Mouse (Mus musculus): ENCODE results near the gene Rec114. TPM values are rescaled to one million over a fixed set of nuclear protein-coding genes. Genes with fewer than 3 reads are reported as not detected.

Rec114 gene
- polyA plus RNA-seq, 1 experiment = not detected

GRCm38 (mm10) chr9:58720167-58720566 is 23.6 kb downstream of the Rec114 start:
- no peak for DNase-seq (ENCODE audit: low read depth, low spot score)
- WGBS = 83% methylated on average over 4 of the region's 4 CpGs

DNA sequence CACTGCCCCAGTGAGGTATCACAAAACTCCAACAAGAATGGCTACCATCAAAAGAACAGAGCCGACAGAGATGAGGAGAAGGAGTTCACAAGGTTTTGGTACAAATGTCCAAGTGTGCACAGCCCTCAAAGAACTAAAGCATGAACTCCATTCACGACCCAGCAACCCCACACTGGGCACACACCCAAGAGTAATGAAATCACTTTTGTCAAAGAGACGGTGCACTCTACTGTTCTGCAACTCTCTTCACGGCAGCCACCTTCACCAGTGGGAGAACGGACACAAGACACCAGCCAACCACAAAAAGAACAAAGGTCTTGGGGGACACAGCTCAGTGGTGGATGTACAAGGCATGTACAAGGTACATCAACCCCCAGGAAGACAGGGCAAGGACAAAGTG is 24.3 kb downstream of the Rec114 start:
- DNase-seq (ENCODE audit: low read depth, low spot score) = no peak
- WGBS = 33% methylated on average over 5 of the region's 5 CpGs

DNA sequence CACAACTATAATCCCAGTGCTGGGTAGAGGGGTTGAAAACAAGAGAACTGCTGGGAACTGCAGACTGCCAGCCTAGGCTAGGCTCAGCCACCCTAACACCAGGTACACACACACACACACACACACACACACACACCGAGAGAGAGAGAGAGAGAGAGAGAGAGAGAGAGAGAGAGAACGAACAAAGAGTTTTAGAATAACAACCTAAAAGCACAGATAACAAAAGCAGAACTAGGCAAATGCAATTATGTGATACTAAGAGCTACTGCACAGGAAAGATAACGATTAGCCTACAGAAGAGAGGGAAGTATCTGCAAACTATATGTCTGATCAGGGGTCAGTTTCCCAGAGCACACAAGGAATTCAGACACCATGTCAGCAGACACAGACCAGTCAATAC is 24.8 kb downstream of the Rec114 start:
- DNase-seq (ENCODE audit: low read depth, low spot score) = no peak
- WGBS = 55% methylated on average over 3 of the region's 3 CpGs

GRCm38 (mm10) chr9:58716886-58717285 is 26.9 kb downstream of the Rec114 start:
- 10% methylated on average over 2 of the region's 2 CpGs for WGBS
- DNase-seq (ENCODE audit: low read depth, low spot score) = no peak

DNA sequence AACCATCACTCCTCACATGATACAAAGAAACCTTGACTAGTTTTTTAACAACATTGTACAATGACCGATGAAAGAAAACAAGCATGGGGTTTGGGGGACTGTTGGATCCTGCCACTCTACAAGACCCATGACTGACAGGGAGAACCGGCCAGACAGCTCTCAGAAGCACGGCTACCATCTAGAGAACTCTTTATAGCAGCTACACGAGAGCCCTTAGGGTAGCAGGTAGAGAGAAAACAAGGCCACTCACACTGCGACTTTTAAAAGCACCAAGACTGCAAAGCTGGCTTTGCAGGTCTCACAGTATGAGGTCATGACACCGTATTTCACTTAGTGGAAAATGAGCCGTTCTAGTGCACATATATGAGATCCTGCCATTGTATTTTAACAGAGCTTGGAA is 33.1 kb downstream of the Rec114 start:
- 69% methylated on average over 7 of the region's 7 CpGs for WGBS
- no peak for DNase-seq (ENCODE audit: low read depth, low spot score)

DNA sequence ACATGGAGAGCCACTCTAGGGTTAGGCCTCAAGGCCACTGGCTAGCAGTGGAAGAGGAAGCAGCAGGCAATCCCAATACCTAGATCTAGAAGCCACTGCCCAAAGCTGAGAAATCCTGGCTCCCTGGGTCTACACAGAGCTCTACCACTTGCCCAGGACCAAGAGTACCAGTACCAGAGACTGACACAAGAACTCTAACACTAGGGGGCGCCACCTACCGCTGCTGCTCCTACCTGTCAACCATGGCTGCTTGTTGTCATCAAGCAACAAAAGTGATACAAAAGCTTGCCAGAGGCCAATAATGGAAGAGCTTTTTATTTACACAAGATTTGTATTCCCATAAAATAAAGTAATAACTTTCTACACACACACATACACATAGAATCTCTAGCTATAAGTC is 33.8 kb downstream of the Rec114 start:
- no peak for DNase-seq (ENCODE audit: low read depth, low spot score)

GRCm38 (mm10) chr9:58707796-58708195 is 36.0 kb downstream of the Rec114 start:
- DNase-seq (ENCODE audit: low read depth, low spot score) = no peak
- 84% methylated on average over 11 of the region's 11 CpGs for WGBS

More for the DNA sequence above, 33.8 kb downstream of the Rec114 start:
- 18% methylated on average over 2 of the region's 2 CpGs for WGBS

DNA sequence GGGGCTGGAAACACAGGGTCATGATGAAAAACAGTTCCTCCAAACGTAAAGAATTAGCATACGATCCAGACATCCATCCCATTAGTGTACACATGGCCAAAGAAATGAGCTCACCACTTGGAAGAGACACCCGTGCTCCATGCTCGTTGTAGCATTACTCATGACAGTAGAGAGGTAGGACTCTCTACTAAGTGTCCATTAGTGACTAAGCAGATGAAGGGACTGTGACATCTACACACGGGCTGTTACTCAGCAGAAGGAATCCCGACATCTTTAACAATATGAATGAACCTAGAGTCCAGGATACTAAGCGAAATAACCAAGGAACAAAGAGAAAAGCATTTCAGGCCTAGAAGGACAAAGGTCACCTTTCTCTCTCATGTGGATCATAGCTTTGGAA is 37.7 kb downstream of the Rec114 start:
- no peak for DNase-seq (ENCODE audit: low read depth, low spot score)

DNA sequence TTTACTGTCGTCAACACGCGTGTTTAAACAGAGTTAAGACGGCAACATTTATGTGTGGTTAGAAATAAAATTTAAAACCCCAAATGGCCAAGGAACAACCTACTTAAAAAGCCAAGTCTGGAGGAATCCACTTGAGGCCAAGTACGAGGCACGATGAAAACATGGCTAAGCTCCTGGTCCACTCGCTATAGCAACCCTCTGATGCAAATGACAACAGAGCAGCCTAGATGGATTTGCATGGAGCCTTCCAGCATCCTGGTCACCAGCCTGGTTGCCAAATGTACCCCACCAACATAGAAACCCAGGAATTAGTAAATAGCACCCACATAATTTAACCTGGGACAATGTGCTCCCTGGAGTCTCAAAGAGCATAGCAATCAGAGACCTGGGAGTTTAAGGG is 40.0 kb downstream of the Rec114 start:
- no peak for DNase-seq (ENCODE audit: low read depth, low spot score)
- 82% methylated on average over 7 of the region's 7 CpGs for WGBS

More for the DNA sequence above, 37.7 kb downstream of the Rec114 start:
- 63% methylated on average over 7 of the region's 7 CpGs for WGBS

- 86% methylated on average over 2 of the region's 2 CpGs for WGBS
Observed at GRCm38 (mm10) chr9:58701751-58702150, 42.0 kb downstream of the Rec114 start.

GRCm38 (mm10) chr9:58698486-58698885 is 45.3 kb downstream of the Rec114 start:
- DNase-seq (ENCODE audit: low read depth, low spot score) = no peak
- WGBS = 89% methylated on average over 2 of the region's 2 CpGs

More at GRCm38 (mm10) chr9:58701751-58702150, 42.0 kb downstream of the Rec114 start:
- DNase-seq (ENCODE audit: low read depth, low spot score) = no peak

GRCm38 (mm10) chr9:58691471-58691870 is 52.3 kb downstream of the Rec114 start:
- WGBS = 53% methylated on average over 7 of the region's 7 CpGs
- DNase-seq (ENCODE audit: low read depth, low spot score) = no peak

- WGBS = 78% methylated on average over 4 of the region's 4 CpGs
Observed at GRCm38 (mm10) chr9:58690701-58691100, 53.1 kb downstream of the Rec114 start.

DNA sequence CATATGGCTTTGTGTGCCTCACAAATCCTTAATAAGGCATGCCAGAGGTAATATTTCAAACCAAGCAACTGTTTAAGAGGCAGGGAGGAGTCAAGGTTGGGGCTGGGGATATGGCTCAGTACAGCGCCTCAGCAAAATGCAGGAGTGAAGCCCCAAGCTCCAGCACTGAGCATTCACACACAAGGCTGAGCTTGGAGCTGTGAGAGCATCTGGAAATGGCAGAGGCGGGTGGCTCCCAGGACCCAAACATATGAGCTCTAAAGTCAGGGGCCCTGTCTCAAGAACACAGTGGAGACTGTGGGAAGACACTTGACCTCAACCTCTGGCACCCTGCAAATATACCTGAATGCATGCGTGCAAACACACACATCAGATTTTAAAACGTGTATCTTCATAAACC is 55.7 kb downstream of the Rec114 start:
- DNase-seq (ENCODE audit: low read depth, low spot score) = no peak
- WGBS = 81% methylated on average over 4 of the region's 4 CpGs

More at GRCm38 (mm10) chr9:58690701-58691100, 53.1 kb downstream of the Rec114 start:
- no peak for DNase-seq (ENCODE audit: low read depth, low spot score)

DNA sequence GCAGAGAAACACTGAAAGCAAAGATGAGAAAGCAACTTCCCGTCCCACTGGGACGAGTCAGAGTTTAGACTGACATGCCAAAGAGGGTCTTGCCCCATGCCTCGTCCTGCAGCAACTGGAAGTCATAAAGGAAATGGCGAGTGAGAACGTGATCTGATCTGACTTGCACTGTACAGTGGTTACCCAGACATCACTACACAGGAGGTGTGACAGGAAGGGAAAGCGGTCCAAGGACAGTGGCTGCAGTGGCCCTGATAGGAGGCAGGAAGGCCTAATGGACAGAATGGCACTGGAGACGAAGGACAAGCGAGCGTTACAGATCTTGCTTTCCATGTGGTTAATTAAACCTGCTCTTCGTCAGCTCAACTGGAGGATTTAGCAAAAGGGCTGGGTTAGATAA is 58.5 kb downstream of the Rec114 start:
- WGBS = 83% methylated on average over 10 of the region's 10 CpGs
- DNase-seq (ENCODE audit: low read depth, low spot score) = no peak

DNA sequence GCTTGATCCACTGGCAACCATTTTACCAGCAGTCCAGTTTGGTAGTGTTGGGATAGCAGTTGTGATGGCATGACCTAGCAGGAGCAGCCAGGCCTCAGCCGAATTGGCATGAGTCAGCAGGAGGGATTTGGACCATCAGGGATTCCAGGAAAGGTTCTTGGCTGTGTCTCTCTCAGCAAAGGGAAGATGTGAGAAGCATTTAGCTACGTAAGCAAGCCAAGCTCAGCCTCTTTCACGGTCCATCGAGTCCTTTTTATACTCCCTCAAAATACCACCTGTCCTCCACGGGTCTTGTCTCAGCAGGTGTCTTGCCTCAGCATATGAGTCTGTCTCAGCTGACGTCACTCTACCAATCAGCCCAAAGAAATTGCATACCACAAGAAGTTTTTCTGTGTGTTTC is 60.4 kb downstream of the Rec114 start:
- 60% methylated on average over 6 of the region's 6 CpGs for WGBS
- DNase-seq (ENCODE audit: low read depth, low spot score) = no peak

DNA sequence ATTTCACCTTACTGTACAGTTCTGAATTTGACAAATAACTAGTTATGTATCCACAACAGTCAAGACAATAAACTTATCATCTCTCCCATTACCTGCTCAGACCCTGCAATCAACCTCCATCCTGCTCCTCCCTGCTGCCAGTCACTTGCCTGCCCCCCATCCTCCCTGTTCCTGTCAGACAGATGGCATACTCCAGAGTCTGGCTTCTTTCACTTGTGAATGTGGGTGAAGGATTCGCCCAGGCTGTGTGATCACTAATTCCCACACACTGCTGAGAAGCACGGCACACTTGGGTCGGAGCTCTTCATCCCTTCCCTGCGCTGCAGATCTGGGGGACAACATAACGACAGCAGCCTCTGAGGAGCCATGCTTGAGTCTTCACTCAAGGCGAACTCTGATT is 61.7 kb downstream of the Rec114 start:
- WGBS = 61% methylated on average over 6 of the region's 6 CpGs

DNA sequence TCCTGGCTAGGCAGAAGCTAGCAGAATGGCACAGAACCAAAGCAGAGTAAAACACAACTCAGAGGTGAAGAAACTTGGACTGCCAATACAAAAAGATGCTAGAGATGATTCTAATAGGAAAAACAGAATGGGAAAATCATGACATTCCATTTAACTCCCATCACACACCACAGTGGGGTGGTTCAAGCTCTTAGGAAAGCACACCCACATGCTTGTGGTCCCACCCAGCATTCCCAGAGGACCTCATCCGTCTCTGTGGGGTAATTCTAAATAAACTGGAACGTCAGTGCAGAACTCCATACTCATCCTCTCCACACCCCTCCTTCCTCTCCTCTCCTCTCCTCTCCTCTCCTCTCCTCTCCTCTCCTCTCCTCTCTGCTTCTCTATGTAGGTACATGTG is 62.4 kb downstream of the Rec114 start:
- no peak for DNase-seq (ENCODE audit: low read depth, low spot score)
- WGBS = 35% methylated on average over 2 of the region's 2 CpGs

More for the DNA sequence above, 61.7 kb downstream of the Rec114 start:
- no peak for DNase-seq (ENCODE audit: low read depth, low spot score)

DNA sequence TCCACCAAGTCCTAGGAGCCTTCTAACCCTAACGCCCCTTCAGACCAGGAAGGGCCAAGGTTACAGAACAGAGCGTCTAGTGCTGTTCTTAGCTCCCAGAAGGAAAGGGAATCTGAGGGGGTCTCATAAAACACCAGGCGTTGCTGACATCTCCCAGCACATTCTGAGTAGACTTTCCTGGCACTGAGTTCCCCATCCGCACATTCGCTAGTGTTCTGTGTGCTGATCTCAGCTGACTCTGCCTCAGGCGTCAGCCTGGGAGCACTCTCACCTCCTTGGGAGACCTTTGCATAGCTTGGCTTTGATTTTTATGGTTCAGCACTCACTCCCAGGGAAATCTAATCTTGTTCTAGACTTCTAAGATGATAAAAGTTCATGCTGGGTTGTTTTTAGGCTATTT is 68.4 kb downstream of the Rec114 start:
- WGBS = 50% methylated on average over 6 of the region's 6 CpGs
- no peak for DNase-seq (ENCODE audit: low read depth, low spot score)

GRCm38 (mm10) chr9:58674736-58675135 is 69.0 kb downstream of the Rec114 start:
- WGBS = 76% methylated on average over 11 of the region's 11 CpGs
- no peak for DNase-seq (ENCODE audit: low read depth, low spot score)

DNA sequence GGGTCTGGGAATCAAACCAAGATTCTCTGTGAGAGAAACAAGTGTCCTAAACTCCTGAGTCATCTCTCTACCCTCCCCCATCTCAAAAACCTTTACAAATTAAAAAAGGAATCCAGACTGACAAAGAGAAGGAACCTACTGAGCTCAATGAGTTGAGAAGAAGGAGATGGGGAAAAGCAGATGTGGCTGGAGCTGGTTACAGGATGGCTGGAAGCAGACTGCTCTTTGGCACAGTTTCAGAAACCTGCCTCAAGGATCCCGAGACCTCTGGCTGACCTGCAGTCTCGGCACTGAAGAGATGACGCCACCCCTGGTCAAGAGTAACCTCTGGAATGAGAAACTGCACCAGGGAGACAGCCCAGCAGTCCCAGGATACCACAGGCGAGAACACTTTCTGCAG is 71.3 kb downstream of the Rec114 start:
- 28% methylated on average over 4 of the region's 4 CpGs for WGBS

GRCm38 (mm10) chr9:58669819-58670218 is 73.9 kb downstream of the Rec114 start:
- DNase-seq (ENCODE audit: low read depth, low spot score) = no peak
- WGBS = 93% methylated on average over 6 of the region's 6 CpGs

More for the DNA sequence above, 71.3 kb downstream of the Rec114 start:
- DNase-seq (ENCODE audit: low read depth, low spot score) = no peak
